Mouse (Mus musculus) hindbrain, embryonic 16.5 days (tissue): ENCODE measurements around the gene Gal3st4. TPM values are rescaled to one million over a fixed set of nuclear protein-coding genes. Genes with fewer than 3 reads are reported as not detected.

Experiments
- ATAC-seq: fragments of 200-750 bp; cut with Nextera tagmentation; 2 replicates; pipeline ENCODE4 v1.8.0; 2017; ENCODE audit warnings: moderate TSS enrichment, moderate library complexity
- H3K27ac ChIP-seq: fragments of 300-500 bp; sonication (generic); 2 replicates; pipeline ENCODE4 v1.5.1; 2014; ENCODE audit warnings: low read depth, mild to moderate bottlenecking, control low read depth, low read length, moderate library complexity
- H3K27me3 ChIP-seq: fragments of 300-500 bp; sonication (generic); replicated peaks from 2 replicates; pipeline ENCODE4 v1.6.1; 2014; ENCODE audit warnings: low read length; ENCODE audit not compliant: control insufficient read depth, insufficient read depth
- H3K36me3 ChIP-seq: fragments of 300-500 bp; sonication (generic); 2 replicates; pipeline ENCODE4 v1.6.1; 2014; ENCODE audit warnings: mild to moderate bottlenecking, low read length, moderate library complexity, mixed read lengths; ENCODE audit not compliant: control insufficient read depth, insufficient read depth
- H3K4me1 ChIP-seq: fragments of 300-500 bp; sonication (generic); 2 replicates; pipeline ENCODE4 v1.6.1; 2014; ENCODE audit warnings: low read depth, low read length; ENCODE audit not compliant: control insufficient read depth, insufficient read depth
- H3K4me2 ChIP-seq: fragments of 300-500 bp; sonication (generic); 2 replicates; pipeline ENCODE4 v1.6.1; 2014; ENCODE audit warnings: mild to moderate bottlenecking, low read length, control low read depth, moderate library complexity
- H3K4me3 ChIP-seq: fragments of 300-500 bp; sonication (generic); 2 replicates; pipeline ENCODE4 v1.5.1; 2014; ENCODE audit warnings: mild to moderate bottlenecking, low read length, control low read depth, moderate library complexity
- H3K9ac ChIP-seq: fragments of 300-500 bp; sonication (generic); 2 replicates; pipeline ENCODE4 v1.6.1; 2014; ENCODE audit warnings: low read depth, mild to moderate bottlenecking, control low read depth, low read length, moderate library complexity
- H3K9me3 ChIP-seq: fragments of 300-500 bp; sonication (generic); 2 replicates; pipeline ENCODE4 v1.6.1; 2014; ENCODE audit warnings: mild to moderate bottlenecking, low read length, moderate library complexity; ENCODE audit not compliant: control insufficient read depth
- WGBS: fragments of 180-500 bp; shearing (Covaris S2); extraction: QIAGEN DNeasy Blood & Tissue Kit; methylation state at CpG from one replicate; pipeline ENCODE4 v1.1.7; 2014; 5-methylcytosine and 5-hydroxymethylcytosine counted together
- polyA plus RNA-seq: library from polyadenylated mRNA; unstranded; fragments of >200 nt; fragmentation: Nextera tagmentation; extraction: Ambion mirVana; gene quantifications from 2 replicates; pipeline ENCODE4 v1.2.1, GENCODE M21; 2015

The Gal3st4 gene
- polyA plus RNA-seq, 1 experiment from 2014 or later, result 2.1 TPM

DNA sequence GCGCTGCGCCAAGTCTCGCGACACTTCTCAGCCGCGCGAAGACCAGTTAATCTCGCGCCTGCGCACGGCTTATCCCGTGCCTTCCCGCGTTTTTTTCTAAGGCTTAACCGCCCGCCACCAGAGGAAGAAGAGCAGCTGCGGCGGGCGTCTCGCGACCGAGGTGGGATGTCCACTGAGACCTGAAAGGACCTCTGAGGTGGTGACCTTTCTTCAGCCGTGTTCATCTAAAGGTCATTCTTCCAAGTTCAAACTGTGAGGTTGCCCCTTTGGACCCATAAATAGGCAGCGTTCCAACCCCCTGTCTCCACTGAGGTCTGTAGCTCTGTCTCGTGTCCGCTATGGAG, 7.8 kb upstream of the Gal3st4 start:
- no peak for ATAC-seq
- H3K9ac ChIP-seq, result 0 out of 2 replicates have a peak overlapping the region, but pooled peaks have one; percentile 28
- peaks cover 24% of the 10 kb centered on the region for H3K4me1 ChIP-seq
- H3K27ac ChIP-seq, result peak overlapping the region; percentile 40; the same call in 1 of the 2 replicates
- peak overlapping the region; percentile 72 for H3K4me2 ChIP-seq
- peaks cover 3% of the 10 kb centered on the region; the same call in 1 of the 2 replicates for H3K36me3 ChIP-seq
- H3K4me3 ChIP-seq, result peak overlapping the region; percentile 52
- H3K9me3 ChIP-seq, result peaks cover 2% of the 10 kb centered on the region; the same call in 1 of the 2 replicates
- H3K27me3 ChIP-seq, result no peaks in the 10 kb centered on the region
- 22% methylated on average over 26 of the region's 26 CpGs for WGBS

DNA sequence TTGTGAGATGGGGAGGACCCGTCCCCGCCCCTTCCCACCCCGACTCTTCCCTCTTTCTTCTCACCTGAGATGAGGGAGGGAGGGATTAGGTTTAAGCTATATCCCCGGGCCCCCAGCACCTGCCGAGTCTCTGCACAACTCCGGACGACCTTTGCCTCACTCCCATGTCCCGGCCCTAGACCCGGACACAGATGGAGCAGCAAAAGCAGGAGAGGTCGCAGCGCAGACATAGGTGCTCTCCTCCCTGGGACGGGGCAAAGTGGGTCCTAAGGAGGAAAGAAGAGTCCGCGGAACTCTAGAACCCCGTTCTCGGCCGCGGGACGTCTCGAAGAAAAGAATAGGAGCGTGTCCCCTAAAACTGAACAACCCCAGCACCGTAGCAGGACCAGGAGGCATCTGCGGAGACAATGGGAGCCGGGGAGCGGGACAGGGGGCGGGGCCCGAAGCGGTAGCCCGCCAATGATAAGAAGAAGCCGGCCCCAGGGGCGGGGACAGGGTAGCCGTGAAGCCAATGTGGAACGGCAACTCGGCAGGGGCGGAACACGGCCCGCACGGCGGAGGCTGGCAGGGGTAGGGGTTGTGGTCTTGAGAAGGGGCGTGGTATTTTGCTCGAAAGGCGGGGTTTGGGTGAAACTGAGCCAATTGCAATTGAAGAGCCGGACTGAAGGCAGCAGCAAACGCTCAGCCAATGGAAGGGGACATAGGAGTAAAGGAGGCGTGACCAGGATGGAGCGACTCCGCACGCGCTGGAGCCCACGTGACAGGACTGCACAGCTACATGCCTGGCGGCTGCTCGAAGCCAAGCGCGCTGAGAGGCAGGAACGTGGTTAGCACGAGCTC, 7.2 kb upstream of the Gal3st4 start, which contains the start of the genes Gm43720, Gpc2 and Stag3:
Gene Gm43720 (minus strand): TSS at position 374 of the 840 bp plus-strand sequence.
Gene Gpc2 (minus strand): TSS at position 421 of the 840 bp plus-strand sequence.
Gene Stag3 (plus strand): TSS at position 656 of the 840 bp plus-strand sequence.
- peaks cover 3% of the 10 kb centered on the region; the same call in 1 of the 2 replicates for H3K36me3 ChIP-seq
- no peaks in the 10 kb centered on the region for H3K27me3 ChIP-seq
- peaks cover 30% of the 10 kb centered on the region for H3K4me1 ChIP-seq
- peak within 1 kb of the TSS; percentile 70 for H3K9ac ChIP-seq
- H3K9me3 ChIP-seq, result peaks cover 2% of the 10 kb centered on the region; the same call in 1 of the 2 replicates
- H3K27ac ChIP-seq, result peak within 1 kb of the TSS; percentile 57
- peak; percentile 99 for ATAC-seq
- 0% methylated on average over 50 of the region's 56 CpGs for WGBS
- H3K4me2 ChIP-seq, result peak within 1 kb of the TSS; percentile 72
- peak within 1 kb of the TSS; percentile 52 for H3K4me3 ChIP-seq

GRCm38 (mm10) chr5:138277994-138278393, 5.4 kb upstream of the Gal3st4 start:
- H3K36me3 ChIP-seq, result peaks cover 3% of the 10 kb centered on the region; the same call in 1 of the 2 replicates
- H3K27ac ChIP-seq, result no peak overlapping the region
- no peak for ATAC-seq
- H3K9me3 ChIP-seq, result peaks cover 2% of the 10 kb centered on the region; the same call in 1 of the 2 replicates
- 83% methylated on average over 7 of the region's 7 CpGs for WGBS
- peak overlapping the region; percentile 52 for H3K4me3 ChIP-seq
- H3K4me2 ChIP-seq, result peak overlapping the region; percentile 72
- H3K9ac ChIP-seq, result no peak overlapping the region
- peaks cover 35% of the 10 kb centered on the region for H3K4me1 ChIP-seq
- no peaks in the 10 kb centered on the region for H3K27me3 ChIP-seq

DNA sequence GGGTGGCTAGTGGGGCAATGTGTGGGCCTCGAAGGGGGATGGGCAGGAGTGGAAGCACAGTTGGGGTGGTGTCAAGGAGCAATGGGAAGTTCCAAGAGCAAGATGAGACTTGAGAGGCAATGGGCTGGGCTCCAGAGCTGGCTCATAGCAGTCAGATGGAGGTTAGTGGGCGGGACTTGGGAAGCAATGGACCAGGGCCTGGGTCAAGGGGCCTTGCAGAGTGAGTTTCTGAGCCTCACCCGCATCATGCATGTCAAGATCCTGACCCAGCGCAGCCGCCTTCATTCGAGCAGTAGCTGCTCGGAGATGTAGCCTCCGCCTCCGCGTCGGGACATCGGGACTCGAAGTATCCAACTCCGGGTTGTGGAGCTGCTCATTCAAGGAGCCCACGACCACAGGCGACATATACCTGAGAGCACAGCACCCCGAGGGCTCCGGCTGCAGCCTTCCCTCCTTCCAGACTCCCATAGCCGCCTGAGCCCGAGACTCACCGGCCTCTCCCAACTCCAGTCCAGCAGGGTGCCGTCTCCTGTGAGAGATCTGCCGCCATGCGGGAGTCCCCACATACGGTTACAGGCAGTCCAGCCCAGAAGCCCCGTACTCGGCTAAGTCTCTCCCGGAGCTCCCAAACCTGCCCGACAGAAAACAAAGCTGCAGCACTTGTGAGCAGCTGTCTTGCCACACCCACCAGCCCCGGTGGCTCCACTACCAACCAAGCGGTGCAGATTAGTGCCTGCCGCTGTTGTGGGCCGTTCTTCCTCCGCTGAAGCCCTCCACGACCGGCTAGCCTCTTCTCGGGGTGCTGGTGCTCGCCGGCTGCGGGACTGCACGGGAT, 2.8 kb upstream of the Gal3st4 start:
- Histone ChIP-seq H3K9me3 (peaks cover 1% of the 10 kb centered on the region; the same call in 1 of the 2 replicates), H3K27ac (no peak overlapping the region), H3K36me3 (peaks cover 3% of the 10 kb centered on the region; the same call in 1 of the 2 replicates), H3K4me3 (peak overlapping the region; percentile 27), H3K27me3 (no peaks in the 10 kb centered on the region), H3K9ac (peak overlapping the region; percentile 62), H3K4me2 (peak overlapping the region; percentile 62), H3K4me1 (peaks cover 39% of the 10 kb centered on the region)
- ATAC-seq, result no peak
- WGBS, result 9% methylated on average over 41 of the region's 41 CpGs

DNA sequence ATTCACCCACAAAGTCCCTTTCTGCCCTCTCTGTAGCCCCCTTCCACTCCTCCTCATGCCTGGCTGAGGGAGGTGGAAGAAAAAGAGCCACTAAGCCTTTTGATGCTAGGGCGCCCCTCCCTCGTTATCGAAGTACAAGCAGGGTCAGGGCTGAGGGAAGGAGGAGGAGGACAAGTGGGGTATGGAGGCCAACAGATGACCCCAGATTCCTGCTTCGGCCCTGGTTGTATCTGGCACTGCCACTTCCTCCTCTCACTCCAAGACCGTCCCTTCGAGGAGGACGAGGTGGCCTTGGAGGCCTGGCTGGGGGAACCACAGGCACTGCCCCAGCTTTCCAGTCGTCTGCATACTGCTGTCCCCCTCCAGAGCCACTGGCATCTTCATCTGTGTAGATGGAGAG, 1.5 kb upstream of the Gal3st4 start:
- H3K27me3 ChIP-seq, result no peaks in the 10 kb centered on the region
- H3K9ac ChIP-seq, result no peak overlapping the region
- no peaks in the 10 kb centered on the region for H3K9me3 ChIP-seq
- no peak overlapping the region for H3K4me3 ChIP-seq
- no peak overlapping the region for H3K4me2 ChIP-seq
- no peak overlapping the region for H3K27ac ChIP-seq
- no peak for ATAC-seq
- WGBS, result 52% methylated on average over 8 of the region's 8 CpGs
- peaks cover 3% of the 10 kb centered on the region; the same call in 1 of the 2 replicates for H3K36me3 ChIP-seq
- peaks cover 37% of the 10 kb centered on the region for H3K4me1 ChIP-seq

- Histone ChIP-seq H3K36me3 (peaks cover 4% of the 10 kb centered on the region), H3K4me2 (no peak overlapping the region), H3K27ac (no peak overlapping the region), H3K4me3 (no peak overlapping the region), H3K9me3 (no peaks in the 10 kb centered on the region), H3K4me1 (peaks cover 24% of the 10 kb centered on the region), H3K27me3 (no peaks in the 10 kb centered on the region), H3K9ac (no peak overlapping the region)
- WGBS, result 56% methylated on average over 3 of the region's 3 CpGs
- no peak for ATAC-seq
Measured at GRCm38 (mm10) chr5:138271232-138271631, 1.4 kb downstream of the Gal3st4 start.

- no peak for ATAC-seq
- Histone ChIP-seq H3K4me1 (peaks cover 16% of the 10 kb centered on the region), H3K27me3 (no peaks in the 10 kb centered on the region), H3K36me3 (peaks cover 10% of the 10 kb centered on the region), H3K9ac (no peak overlapping the region), H3K27ac (no peak overlapping the region), H3K4me2 (no peak overlapping the region), H3K9me3 (no peaks in the 10 kb centered on the region), H3K4me3 (no peak overlapping the region)
- WGBS, result 78% methylated on average over 4 of the region's 4 CpGs
Measured at GRCm38 (mm10) chr5:138268980-138269379, 3.7 kb downstream of the Gal3st4 start.

DNA sequence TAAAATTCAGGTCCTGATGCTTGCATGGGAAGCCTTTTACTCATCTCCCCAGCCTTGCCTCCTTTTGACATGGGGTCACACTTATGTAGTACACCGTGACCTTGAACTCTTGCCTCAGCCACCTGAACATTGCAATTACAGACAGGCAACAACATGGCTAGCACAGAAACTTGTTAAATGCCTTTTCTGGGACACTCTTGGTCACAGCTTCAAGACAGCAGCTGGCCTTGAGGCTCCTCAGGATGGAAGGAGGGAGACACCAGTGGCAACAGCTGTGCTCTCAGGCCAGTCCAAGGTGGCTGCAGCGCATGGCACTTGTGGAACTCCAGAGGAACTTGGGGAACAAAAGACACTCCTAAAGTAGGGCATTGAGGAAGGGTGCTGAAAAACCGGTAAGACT, 5.5 kb downstream of the Gal3st4 start:
- no peaks in the 10 kb centered on the region for H3K27me3 ChIP-seq
- ATAC-seq, result no peak
- H3K9ac ChIP-seq, result no peak overlapping the region
- 90% methylated on average over 3 of the region's 3 CpGs for WGBS
- H3K4me2 ChIP-seq, result no peak overlapping the region
- no peak overlapping the region for H3K27ac ChIP-seq
- no peaks in the 10 kb centered on the region for H3K9me3 ChIP-seq
- peaks cover 10% of the 10 kb centered on the region for H3K36me3 ChIP-seq
- H3K4me3 ChIP-seq, result no peak overlapping the region
- peaks cover 18% of the 10 kb centered on the region for H3K4me1 ChIP-seq
